In the genomic region with DNA sequence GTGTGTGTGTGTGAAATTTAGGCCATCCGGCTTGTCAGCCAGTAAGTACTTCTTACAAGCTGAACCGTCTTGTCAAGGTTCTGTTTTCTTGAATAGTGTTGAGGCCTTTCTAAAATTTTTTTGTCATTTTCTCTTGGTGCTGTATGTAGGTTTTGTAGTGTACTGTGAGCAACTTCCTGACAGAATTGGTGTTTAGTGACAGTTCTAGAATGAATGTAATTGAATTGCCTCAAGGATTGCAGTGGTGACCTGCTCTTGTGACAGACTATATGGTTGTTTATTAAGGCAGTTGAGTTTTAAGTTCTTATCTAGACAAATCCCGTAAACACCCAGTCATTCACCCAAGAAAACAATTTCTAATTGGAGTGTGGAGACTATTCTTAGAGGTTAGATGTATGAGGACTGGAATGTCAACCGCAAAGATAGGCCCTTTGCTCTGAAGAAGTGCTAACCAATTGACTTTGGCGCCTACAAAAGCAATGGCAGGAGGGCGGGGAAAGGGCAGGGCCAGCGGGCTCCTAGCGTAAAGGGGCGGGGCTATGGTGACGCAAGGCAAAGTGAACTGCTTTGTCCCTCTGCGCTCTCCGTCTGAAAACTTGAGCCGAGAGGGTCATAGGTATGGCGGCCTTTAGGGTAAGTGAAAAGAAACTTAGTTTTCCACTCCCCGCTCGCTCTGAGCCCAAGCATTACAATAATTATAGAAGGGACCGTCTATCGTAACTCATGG, we compare ENCODE assay signal across 7 mouse cellular contexts. TPM values are rescaled to one million over a fixed set of nuclear protein-coding genes. Genes with fewer than 3 reads are reported as not detected.
DNase-seq lines count a peak whose midpoint lies in the region; ATAC-seq lines count a peak whose summit lies in the region.

Apool (plus strand) TSS at position 531 of the 727 bp plus-strand sequence.

- no peaks in the 10 kb centered on the region for H3K4me1 ChIP-seq in embryonic facial prominence, embryonic 12.5 days
- no peaks in the 10 kb centered on the region for H3K4me1 ChIP-seq in limb, embryonic 11.5 days (ENCODE audit: control insufficient read depth, insufficient read depth, low read length)
- no peaks in the 10 kb centered on the region for H3K4me1 ChIP-seq in midbrain, embryonic 14.5 days (ENCODE audit: control insufficient read depth, insufficient read depth, low read length)

- peak within 1 kb of the TSS; percentile 55 for H3K9ac ChIP-seq in embryonic facial prominence, embryonic 12.5 days
- peak within 1 kb of the TSS; percentile 72 for H3K9ac ChIP-seq in limb, embryonic 11.5 days (ENCODE audit: low read length)
- H3K9ac ChIP-seq in midbrain, embryonic 14.5 days (replicated peaks; ENCODE audit: low read length): peak within 1 kb of the TSS; percentile 39

- peak; percentile 83 for DNase-seq in adrenal gland, postnatal 25 days
- DNase-seq in heart, adult 11 months: peak; percentile 98
- DNase-seq in kidney, adult 18-20 months: peak; percentile 88
- DNase-seq in limb, embryonic 11.5 days (ENCODE audit: low spot score): peak; percentile 86
- DNase-seq in midbrain, embryonic 14.5 days: peak; percentile 89
- peak; percentile 68 to 82 for DNase-seq in spleen, adult 18-20 months

- H3K27ac ChIP-seq in embryonic facial prominence, embryonic 12.5 days: peak within 1 kb of the TSS; percentile 41; the same call in 1 of the 2 replicates
- peak within 1 kb of the TSS; percentile 36; the same call in 1 of the 2 replicates for H3K27ac ChIP-seq in limb, embryonic 11.5 days (replicated peaks; ENCODE audit: low read depth, low read length)
- no peak within 1 kb of the TSS for H3K27ac ChIP-seq in midbrain, embryonic 14.5 days (replicated peaks; ENCODE audit: low read depth, low read length)

- H3K4me2 ChIP-seq in embryonic facial prominence, embryonic 12.5 days (replicated peaks): peak within 1 kb of the TSS; percentile 48
- H3K4me2 ChIP-seq in limb, embryonic 11.5 days (ENCODE audit: low read depth, severe bottlenecking): peak within 1 kb of the TSS; percentile 36
- peak within 1 kb of the TSS; percentile 51 for H3K4me2 ChIP-seq in midbrain, embryonic 14.5 days (ENCODE audit: low read length)

- H3K9me3 ChIP-seq in embryonic facial prominence, embryonic 12.5 days: no peaks in the 10 kb centered on the region
- no peaks in the 10 kb centered on the region for H3K9me3 ChIP-seq in limb, embryonic 11.5 days (ENCODE audit: control insufficient read depth, low read length)
- no peaks in the 10 kb centered on the region for H3K9me3 ChIP-seq in midbrain, embryonic 14.5 days (ENCODE audit: control insufficient read depth, low read length)

- ATAC-seq in embryonic facial prominence, embryonic 12.5 days (ENCODE audit: insufficient number of reproducible peaks, insufficient read depth, low FRiP score, low TSS enrichment): peak; percentile 90; the same call in 1 of the 2 replicates
- peak; percentile 98 for ATAC-seq in limb, embryonic 11.5 days (ENCODE audit: insufficient number of reproducible peaks, low FRiP score, low TSS enrichment, low read depth)
- ATAC-seq in midbrain, embryonic 14.5 days (ENCODE audit: low FRiP score, low TSS enrichment): peak; percentile 97

- WGBS in embryonic facial prominence, embryonic 12.5 days: 26% methylated on average over 18 of the region's 18 CpGs
- 24% methylated on average over 18 of the region's 18 CpGs for WGBS in limb, embryonic 11.5 days
- WGBS in midbrain, embryonic 14.5 days: 24% methylated on average over 18 of the region's 18 CpGs

- H3K36me3 ChIP-seq in embryonic facial prominence, embryonic 12.5 days: no peaks in the 10 kb centered on the region
- H3K36me3 ChIP-seq in limb, embryonic 11.5 days (ENCODE audit: control insufficient read depth, insufficient read depth, low read length): no peaks in the 10 kb centered on the region
- H3K36me3 ChIP-seq in midbrain, embryonic 14.5 days (ENCODE audit: control insufficient read depth, insufficient read depth, low read length): no peaks in the 10 kb centered on the region

- H3K27me3 ChIP-seq in embryonic facial prominence, embryonic 12.5 days: no peaks in the 10 kb centered on the region
- no peaks in the 10 kb centered on the region for H3K27me3 ChIP-seq in limb, embryonic 11.5 days (ENCODE audit: control insufficient read depth, insufficient read depth, low read length)
- H3K27me3 ChIP-seq in midbrain, embryonic 14.5 days (ENCODE audit: control insufficient read depth, insufficient read depth, low read length): no peaks in the 10 kb centered on the region

- H3K4me3 ChIP-seq in embryonic facial prominence, embryonic 12.5 days: peak within 1 kb of the TSS; percentile 50
- peak within 1 kb of the TSS; percentile 52 for H3K4me3 ChIP-seq in limb, embryonic 11.5 days (ENCODE audit: low read depth, low read length)
- H3K4me3 ChIP-seq in midbrain, embryonic 14.5 days (replicated peaks; ENCODE audit: low read depth, low read length): peak within 1 kb of the TSS; percentile 45

RNA-seq across cellular contexts. Expression of gene Apool, which starts in this region (rescaled TPM):
- total RNA-seq in adrenal gland, postnatal 25 days (2021): 38.1 and 48.1 TPM in 2 replicates
- polyA plus RNA-seq in embryonic facial prominence, embryonic 12.5 days (2016; fragmentation: Nextera tagmentation; extraction: Ambion mirVana): 64.4 and 69.0 TPM in 2 replicates
- 81.2 and 88.0 TPM in 2 replicates for polyA plus RNA-seq in limb, embryonic 11.5 days (2014; fragmentation: Nextera tagmentation; extraction: Ambion mirVana)
- 15.0 and 22.8 TPM in 2 replicates for polyA plus RNA-seq in midbrain, embryonic 14.5 days (2014; fragmentation: Nextera tagmentation; extraction: Ambion mirVana)
